Mouse (Mus musculus) hindbrain, embryonic 13.5 days (tissue): Measurements from ENCODE around the gene Sema3d. TPM values are rescaled to one million over a fixed set of nuclear protein-coding genes. Genes with fewer than 3 reads are reported as not detected.

ENCODE experiments used
- ATAC-seq: fragments of 200-750 bp; cut with Nextera tagmentation; 2 replicates; pipeline ENCODE4 v1.8.0; 2017; ENCODE audit warnings: moderate TSS enrichment; ENCODE audit not compliant: low FRiP score
- H3K27ac ChIP-seq: fragments of 300-500 bp; sonication (generic); 2 replicates; pipeline ENCODE4 v1.5.1; 2015; ENCODE audit warnings: inconsistent platforms, mild to moderate bottlenecking, moderate library complexity
- H3K27me3 ChIP-seq: fragments of 300-500 bp; sonication (generic); 2 replicates; pipeline ENCODE4 v1.6.1; 2015; ENCODE audit warnings: mild to moderate bottlenecking, inconsistent platforms
- H3K36me3 ChIP-seq: fragments of 300-500 bp; sonication (generic); 2 replicates; pipeline ENCODE4 v1.6.1; 2015; ENCODE audit warnings: mild to moderate bottlenecking, inconsistent platforms
- H3K4me1 ChIP-seq: fragments of 300-500 bp; sonication (generic); replicated peaks from 2 replicates; pipeline ENCODE4 v1.6.1; 2015; ENCODE audit warnings: inconsistent platforms
- H3K4me2 ChIP-seq: fragments of 300-500 bp; sonication (generic); 2 replicates; pipeline ENCODE4 v1.6.1; 2015; ENCODE audit warnings: inconsistent platforms, mild to moderate bottlenecking, moderate library complexity
- H3K4me3 ChIP-seq: fragments of 300-500 bp; sonication (generic); 2 replicates; pipeline ENCODE4 v1.5.1; 2015; ENCODE audit warnings: mild to moderate bottlenecking, inconsistent platforms
- H3K9ac ChIP-seq: fragments of 300-500 bp; sonication (generic); 2 replicates; pipeline ENCODE4 v1.6.1; 2015; ENCODE audit warnings: mild to moderate bottlenecking, inconsistent platforms
- H3K9me3 ChIP-seq: fragments of 300-500 bp; sonication (generic); 2 replicates; pipeline ENCODE4 v1.6.1; 2016; ENCODE audit warnings: inconsistent platforms
- WGBS: fragments of 180-500 bp; shearing (Covaris S2); methylation state at CpG from one replicate; pipeline ENCODE4 v1.1.7; 2015; 5-methylcytosine and 5-hydroxymethylcytosine counted together
- polyA plus RNA-seq: library from polyadenylated mRNA; unstranded; fragments of >200 nt; fragmentation: Nextera tagmentation; extraction: Ambion mirVana; gene quantifications from 2 replicates; pipeline ENCODE4 v1.2.1, GENCODE M21; 2015

Gene Sema3d
- polyA plus RNA-seq, 1 experiment from 2014 or later = 1.7 TPM

GRCm38 (mm10) chr5:12515283-12515682 is 132.1 kb downstream of the Sema3d start:
- Histone ChIP-seq H3K27ac (no peak overlapping the region), H3K27me3 (no peaks in the 10 kb centered on the region), H3K4me1 (no peaks in the 10 kb centered on the region), H3K4me2 (no peak overlapping the region), H3K36me3 (no peaks in the 10 kb centered on the region), H3K9ac (no peak overlapping the region), H3K9me3 (no peaks in the 10 kb centered on the region), H3K4me3 (no peak overlapping the region)
- no peak for ATAC-seq
- WGBS = 87% methylated on average over 4 of the region's 4 CpGs

- Histone ChIP-seq H3K4me1 (peaks cover 4% of the 10 kb centered on the region; the same call in 1 of the 2 replicates), H3K36me3 (no peaks in the 10 kb centered on the region), H3K27ac (no peak overlapping the region), H3K9me3 (no peaks in the 10 kb centered on the region), H3K27me3 (no peaks in the 10 kb centered on the region), H3K9ac (no peak overlapping the region), H3K4me3 (no peak overlapping the region), H3K4me2 (no peak overlapping the region)
- ATAC-seq = no peak
- WGBS = 7% methylated on average over 4 of the region's 4 CpGs
These were observed 142.1 kb downstream of the Sema3d start for GRCm38 (mm10) chr5:12525235-12525767.

DNA sequence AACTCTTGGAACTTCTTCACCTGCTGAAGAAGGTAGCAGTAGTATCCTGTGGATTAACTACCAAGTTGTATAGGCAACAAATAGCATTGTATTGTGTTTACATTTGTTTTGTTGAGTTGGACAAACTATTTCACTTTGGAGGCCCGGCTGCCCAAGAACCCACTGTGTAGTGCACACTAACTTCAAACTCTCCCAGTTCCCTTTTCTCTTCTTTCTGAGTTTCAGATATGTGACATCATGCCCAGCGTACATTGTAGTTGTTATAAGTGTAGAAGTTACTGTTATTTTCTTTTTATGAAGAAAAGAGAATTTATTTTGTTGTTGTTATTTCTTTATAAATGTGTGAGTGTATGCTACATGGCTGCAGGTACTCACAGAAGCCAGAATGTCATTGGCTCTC is 145.4 kb downstream of the Sema3d start:
- Histone ChIP-seq H3K9me3 (no peaks in the 10 kb centered on the region), H3K27me3 (no peaks in the 10 kb centered on the region), H3K9ac (no peak overlapping the region), H3K4me3 (no peak overlapping the region), H3K36me3 (no peaks in the 10 kb centered on the region), H3K4me1 (peaks cover 4% of the 10 kb centered on the region; the same call in 1 of the 2 replicates), H3K4me2 (no peak overlapping the region), H3K27ac (no peak overlapping the region)
- no peak for ATAC-seq
- 86% methylated on average over 2 of the region's 2 CpGs for WGBS

DNA sequence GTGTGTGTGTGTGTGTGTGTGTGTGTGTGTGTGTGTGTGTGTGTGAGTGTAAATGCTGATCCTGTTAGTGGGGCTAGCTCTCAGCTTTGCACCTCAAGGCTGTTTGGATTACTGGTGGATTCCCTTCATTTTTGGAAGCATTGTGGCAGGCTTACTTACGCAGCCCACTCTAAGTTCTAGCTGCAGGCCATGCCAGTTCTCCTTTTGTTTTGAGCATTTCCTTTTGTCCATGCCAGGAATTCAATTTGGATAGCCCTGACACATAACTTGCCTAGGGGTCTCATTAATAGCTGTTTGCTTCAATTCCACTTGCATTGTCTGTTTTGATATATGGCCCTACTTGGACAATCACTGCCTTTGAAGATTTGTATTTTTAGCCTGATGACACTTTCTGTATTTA is 146.6 kb downstream of the Sema3d start:
- Histone ChIP-seq H3K4me1 (peaks cover 4% of the 10 kb centered on the region; the same call in 1 of the 2 replicates), H3K4me3 (no peak overlapping the region), H3K9ac (no peak overlapping the region), H3K27me3 (no peaks in the 10 kb centered on the region), H3K27ac (no peak overlapping the region), H3K36me3 (no peaks in the 10 kb centered on the region), H3K9me3 (no peaks in the 10 kb centered on the region), H3K4me2 (no peak overlapping the region)
- WGBS = 42% methylated on average over 1 of the region's 1 CpGs
- ATAC-seq = no peak

DNA sequence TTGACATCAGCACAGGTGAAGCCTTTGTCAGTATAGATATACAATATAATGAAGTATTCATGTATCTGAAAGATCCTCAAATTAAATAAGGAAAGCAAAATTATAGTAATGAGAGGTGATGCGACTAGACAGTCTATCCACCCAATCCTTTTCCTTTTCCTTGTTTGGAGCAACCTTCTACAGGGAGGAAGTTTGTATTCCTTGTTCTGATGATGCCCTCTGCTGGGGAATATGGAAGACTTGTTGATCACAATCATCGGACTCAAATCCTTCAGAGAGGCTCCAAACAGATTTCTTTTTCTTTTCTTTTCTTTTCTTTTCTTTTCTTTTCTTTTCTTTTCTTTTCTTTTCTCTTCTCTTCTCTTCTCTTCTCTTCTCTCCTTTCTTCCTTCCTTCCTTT is 158.1 kb downstream of the Sema3d start:
- H3K4me2 ChIP-seq = no peak overlapping the region
- no peak overlapping the region for H3K4me3 ChIP-seq
- H3K4me1 ChIP-seq = no peaks in the 10 kb centered on the region
- ATAC-seq = 0 out of 2 replicates have a peak, but pooled peaks have one; percentile 36
- WGBS = 38% methylated on average over 2 of the region's 2 CpGs
- no peak overlapping the region for H3K27ac ChIP-seq
- no peaks in the 10 kb centered on the region for H3K36me3 ChIP-seq
- no peak overlapping the region for H3K9ac ChIP-seq
- H3K27me3 ChIP-seq = no peaks in the 10 kb centered on the region
- no peaks in the 10 kb centered on the region for H3K9me3 ChIP-seq

- H3K9me3 ChIP-seq = no peaks in the 10 kb centered on the region
- no peak for ATAC-seq
These were observed 166.0 kb downstream of the Sema3d start for GRCm38 (mm10) chr5:12549046-12549669.

DNA sequence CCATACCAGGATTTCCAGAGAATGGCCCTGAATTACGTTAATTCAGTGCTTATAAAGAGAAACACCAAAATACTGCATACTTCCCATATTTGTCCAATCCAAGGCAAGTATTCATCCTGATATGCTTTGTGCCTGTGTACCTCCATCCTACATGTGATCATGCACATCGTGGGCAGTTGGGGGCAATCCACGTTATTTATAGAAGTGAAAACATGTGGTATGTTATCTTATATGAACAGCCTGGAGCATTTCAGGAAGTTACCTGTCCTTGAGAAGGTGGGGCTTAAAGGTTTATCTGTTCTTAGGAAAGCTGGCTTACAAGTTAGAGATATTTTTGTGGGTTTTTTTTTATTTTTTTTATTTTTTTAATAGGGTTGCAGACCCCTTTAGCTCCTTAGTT is 172.2 kb downstream of the Sema3d start:
- no peaks in the 10 kb centered on the region for H3K27me3 ChIP-seq
- no peak overlapping the region for H3K4me2 ChIP-seq
- H3K36me3 ChIP-seq = no peaks in the 10 kb centered on the region
- H3K27ac ChIP-seq = no peak overlapping the region
- H3K9me3 ChIP-seq = no peaks in the 10 kb centered on the region
- H3K4me1 ChIP-seq = no peaks in the 10 kb centered on the region
- no peak overlapping the region for H3K9ac ChIP-seq
- ATAC-seq = no peak
- H3K4me3 ChIP-seq = no peak overlapping the region
- WGBS = 93% methylated on average over 3 of the region's 3 CpGs

More at GRCm38 (mm10) chr5:12549046-12549669, 166.0 kb downstream of the Sema3d start:
- 91% methylated on average over 8 of the region's 8 CpGs for WGBS
- H3K4me1 ChIP-seq = no peaks in the 10 kb centered on the region
- no peak overlapping the region for H3K27ac ChIP-seq
- H3K9ac ChIP-seq = no peak overlapping the region
- H3K36me3 ChIP-seq = no peaks in the 10 kb centered on the region
- no peak overlapping the region for H3K4me2 ChIP-seq
- no peaks in the 10 kb centered on the region for H3K27me3 ChIP-seq
- H3K4me3 ChIP-seq = no peak overlapping the region

- 49% methylated on average over 2 of the region's 2 CpGs for WGBS
- no peaks in the 10 kb centered on the region for H3K9me3 ChIP-seq
- no peaks in the 10 kb centered on the region for H3K27me3 ChIP-seq
- no peak overlapping the region for H3K27ac ChIP-seq
- H3K4me2 ChIP-seq = no peak overlapping the region
- H3K36me3 ChIP-seq = no peaks in the 10 kb centered on the region
- no peaks in the 10 kb centered on the region for H3K4me1 ChIP-seq
- no peak for ATAC-seq
- no peak overlapping the region for H3K9ac ChIP-seq
- H3K4me3 ChIP-seq = no peak overlapping the region
These were observed 174.7 kb downstream of the Sema3d start for GRCm38 (mm10) chr5:12557889-12558288.

DNA sequence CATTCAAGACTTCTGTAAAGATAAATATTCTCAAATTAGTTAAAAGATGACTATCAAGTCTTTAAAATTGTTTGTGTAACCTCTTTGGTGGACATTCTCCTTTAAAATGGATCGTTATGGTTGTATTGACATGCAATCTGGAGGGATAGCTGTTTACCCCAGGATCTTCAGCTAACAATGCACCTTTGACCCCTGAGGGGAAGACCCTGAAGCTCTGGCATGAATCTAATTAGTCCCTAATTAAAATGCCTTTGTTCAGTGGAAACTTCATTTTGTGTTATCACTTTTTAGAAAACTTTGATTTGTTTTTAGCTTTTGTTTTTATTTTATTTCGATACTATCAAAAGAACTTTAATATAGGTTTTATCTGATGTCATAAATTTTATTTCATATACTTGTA is 178.6 kb downstream of the Sema3d start:
- whole genome bisulfite sequencing = 20% methylated on average over 2 of the region's 2 CpGs
- Histone ChIP-seq H3K27ac (no peak overlapping the region), H3K4me1 (no peaks in the 10 kb centered on the region), H3K27me3 (no peaks in the 10 kb centered on the region), H3K9me3 (no peaks in the 10 kb centered on the region), H3K4me2 (no peak overlapping the region), H3K4me3 (no peak overlapping the region), H3K36me3 (no peaks in the 10 kb centered on the region), H3K9ac (no peak overlapping the region)
- no peak for ATAC-seq

DNA sequence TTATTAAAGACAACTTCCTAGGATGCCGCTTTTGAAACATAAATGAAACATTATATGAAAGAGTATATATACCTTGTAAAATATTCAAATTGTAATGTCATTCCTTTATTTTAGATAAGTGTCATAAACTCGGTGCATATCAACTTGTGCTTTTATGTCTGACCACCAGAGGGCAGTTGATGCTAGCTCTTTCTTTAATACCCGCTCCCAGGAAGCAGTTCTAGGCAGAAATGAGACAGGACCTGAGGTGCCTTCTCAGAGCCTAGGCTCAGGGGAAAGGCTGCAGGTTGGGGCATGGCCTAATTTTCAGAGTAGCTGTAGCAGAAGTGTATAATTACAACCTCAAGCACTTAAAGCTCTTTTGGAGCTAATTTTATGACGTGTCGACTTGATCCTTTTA is 179.0 kb downstream of the Sema3d start:
- no peak overlapping the region for H3K4me2 ChIP-seq
- H3K9me3 ChIP-seq = no peaks in the 10 kb centered on the region
- no peak overlapping the region for H3K4me3 ChIP-seq
- no peak overlapping the region for H3K9ac ChIP-seq
- no peaks in the 10 kb centered on the region for H3K36me3 ChIP-seq
- ATAC-seq = peak; percentile 61; the same call in 1 of the 2 replicates
- H3K27ac ChIP-seq = no peak overlapping the region
- no peaks in the 10 kb centered on the region for H3K4me1 ChIP-seq
- WGBS = 38% methylated on average over 5 of the region's 5 CpGs
- H3K27me3 ChIP-seq = no peaks in the 10 kb centered on the region

DNA sequence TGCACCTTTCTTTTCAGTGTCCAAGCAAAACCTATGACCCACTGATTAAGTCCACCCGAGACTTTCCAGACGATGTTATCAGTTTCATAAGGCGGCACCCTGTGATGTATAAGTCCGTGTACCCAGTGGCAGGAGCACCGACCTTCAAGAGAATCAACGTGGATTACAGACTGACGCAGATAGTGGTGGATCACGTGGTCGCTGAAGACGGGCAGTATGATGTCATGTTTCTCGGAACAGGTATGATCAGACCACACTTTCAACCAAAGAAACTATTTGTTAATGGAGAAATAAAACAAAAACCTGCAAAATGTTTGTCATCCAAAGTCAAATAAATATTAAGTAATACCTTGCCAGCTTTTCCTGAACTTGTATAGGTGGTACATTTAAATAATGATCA is 179.9 kb downstream of the Sema3d start:
- Histone ChIP-seq H3K4me2 (no peak overlapping the region), H3K36me3 (no peaks in the 10 kb centered on the region), H3K9ac (no peak overlapping the region), H3K4me1 (no peaks in the 10 kb centered on the region), H3K27ac (no peak overlapping the region), H3K9me3 (no peaks in the 10 kb centered on the region), H3K27me3 (no peaks in the 10 kb centered on the region), H3K4me3 (no peak overlapping the region)
- WGBS = 90% methylated on average over 11 of the region's 11 CpGs
- no peak for ATAC-seq

GRCm38 (mm10) chr5:12564602-12565220 is 181.5 kb downstream of the Sema3d start:
- no peak overlapping the region for H3K9ac ChIP-seq
- no peak overlapping the region for H3K4me3 ChIP-seq
- no peak overlapping the region for H3K4me2 ChIP-seq
- H3K9me3 ChIP-seq = no peaks in the 10 kb centered on the region
- 48% methylated on average over 2 of the region's 2 CpGs for WGBS
- H3K4me1 ChIP-seq = no peaks in the 10 kb centered on the region
- H3K36me3 ChIP-seq = no peaks in the 10 kb centered on the region
- H3K27me3 ChIP-seq = no peaks in the 10 kb centered on the region
- ATAC-seq = peak; percentile 85
- H3K27ac ChIP-seq = no peak overlapping the region

DNA sequence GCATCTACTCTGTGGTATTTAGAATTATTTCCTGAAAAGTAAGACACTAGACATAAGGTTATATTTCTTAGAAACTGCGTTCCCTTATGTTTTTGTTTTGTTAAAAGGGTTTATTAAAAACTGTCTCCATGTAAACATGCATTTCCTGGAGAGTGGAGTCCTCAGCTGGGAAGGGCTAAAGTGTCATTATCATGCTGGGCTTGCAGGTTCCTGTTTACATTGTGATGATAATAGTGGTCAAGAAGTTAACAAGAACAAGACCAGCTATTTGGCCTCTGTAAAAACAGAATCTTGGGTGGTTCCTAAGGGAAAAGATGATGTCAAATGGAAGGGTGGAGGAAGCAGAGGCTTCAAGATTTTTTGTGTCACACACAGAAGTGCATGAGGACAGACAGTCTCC is 183.4 kb downstream of the Sema3d start:
- no peak overlapping the region for H3K4me3 ChIP-seq
- H3K4me2 ChIP-seq = no peak overlapping the region
- 81% methylated on average over 1 of the region's 1 CpGs for WGBS
- H3K27ac ChIP-seq = no peak overlapping the region
- H3K9ac ChIP-seq = no peak overlapping the region
- H3K9me3 ChIP-seq = no peaks in the 10 kb centered on the region
- no peaks in the 10 kb centered on the region for H3K36me3 ChIP-seq
- no peak for ATAC-seq
- H3K4me1 ChIP-seq = no peaks in the 10 kb centered on the region
- H3K27me3 ChIP-seq = no peaks in the 10 kb centered on the region
